Comparison of ENCODE assay signal across 8 mouse cellular contexts in the genomic region with DNA sequence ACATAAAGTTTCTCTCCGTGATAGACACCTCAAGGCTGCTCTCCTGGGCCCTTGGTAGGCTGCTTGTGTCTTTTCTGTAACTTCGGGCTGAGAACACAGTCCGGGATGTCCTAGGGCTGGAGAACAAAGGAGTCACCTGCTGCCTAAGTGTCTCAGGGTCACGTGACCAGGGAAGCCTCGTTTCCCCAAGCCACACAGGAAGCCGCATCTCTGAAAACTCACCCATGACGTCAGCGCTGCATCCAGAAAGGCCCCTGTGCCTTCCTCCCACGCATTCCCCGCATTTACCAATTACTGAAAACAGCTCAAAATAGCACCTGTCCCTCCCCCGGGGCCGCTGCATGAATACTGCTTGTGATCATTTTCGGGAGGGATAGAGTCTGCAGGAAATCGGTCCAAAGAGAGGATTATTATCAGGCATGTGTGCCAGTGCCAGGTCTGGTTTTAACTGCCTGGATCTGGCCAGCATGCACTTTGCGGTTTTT.
A peak's percentile ranks its signal among the peaks of the same experiment; 100 is the strongest.
DNase-seq lines count a peak whose midpoint lies in the region; ATAC-seq and TF ChIP-seq lines count a peak whose summit lies in the region.

No protein-coding gene starts in this region.

- no peaks in the 10 kb centered on the region for H3K4me1 ChIP-seq in lung, embryonic 14.5 days (ENCODE audit: insufficient read depth)
- H3K4me1 ChIP-seq in forebrain, embryonic 16.5 days (replicated peaks; ENCODE audit: control insufficient read depth, insufficient read depth, low read length) = peaks cover 13% of the 10 kb centered on the region
- peaks cover 10% of the 10 kb centered on the region for H3K4me1 ChIP-seq in hindbrain, embryonic 16.5 days (ENCODE audit: control insufficient read depth, insufficient read depth, low read depth, low read length)
- peaks cover 4% of the 10 kb centered on the region; the same call in 1 of the 2 replicates for H3K4me1 ChIP-seq in limb, embryonic 14.5 days (ENCODE audit: control insufficient read depth, insufficient read depth, low read length)

- DNase-seq in lung, embryonic 14.5 days = peak; percentile 13
- DNase-seq in lung, adult 18-20 months = no peak
- DNase-seq in brain, embryonic 14.5 days (ENCODE audit: low read depth) = peak; percentile 80
- peak; percentile 26 for DNase-seq in limb, embryonic 14.5 days (ENCODE audit: low spot score)
- peak; percentile 18 for DNase-seq in skeletal muscle tissue, adult 2 months (ENCODE audit: low read depth, low spot score)
- no peak for DNase-seq in urinary bladder, postnatal 36 days (ENCODE audit: low spot score in 2 of 2)

- no peak overlapping the region for H3K9ac ChIP-seq in lung, embryonic 14.5 days
- H3K9ac ChIP-seq in forebrain, embryonic 16.5 days (replicated peaks; ENCODE audit: low read depth, low read length) = no peak overlapping the region
- 0 out of 2 replicates have a peak overlapping the region, but pooled peaks have one; percentile 26 for H3K9ac ChIP-seq in hindbrain, embryonic 16.5 days (ENCODE audit: low read depth, low read length)
- H3K9ac ChIP-seq in limb, embryonic 14.5 days (ENCODE audit: low read depth, low read length, severe bottlenecking) = no peak overlapping the region

- H3K9me3 ChIP-seq in lung, embryonic 14.5 days (ENCODE audit: low read depth, low read length) = no peaks in the 10 kb centered on the region
- H3K9me3 ChIP-seq in forebrain, embryonic 16.5 days (ENCODE audit: control insufficient read depth, low read length) = no peaks in the 10 kb centered on the region
- H3K9me3 ChIP-seq in hindbrain, embryonic 16.5 days (ENCODE audit: control insufficient read depth, low read length) = no peaks in the 10 kb centered on the region
- no peaks in the 10 kb centered on the region for H3K9me3 ChIP-seq in limb, embryonic 14.5 days (ENCODE audit: control insufficient read depth, low read length)

- H3K36me3 ChIP-seq in lung, embryonic 14.5 days (ENCODE audit: insufficient read depth) = no peaks in the 10 kb centered on the region
- H3K36me3 ChIP-seq in forebrain, embryonic 16.5 days (ENCODE audit: control insufficient read depth, insufficient read depth) = no peaks in the 10 kb centered on the region
- no peaks in the 10 kb centered on the region for H3K36me3 ChIP-seq in hindbrain, embryonic 16.5 days (ENCODE audit: control insufficient read depth, insufficient read depth, low read length)
- no peaks in the 10 kb centered on the region for H3K36me3 ChIP-seq in limb, embryonic 14.5 days (ENCODE audit: control insufficient read depth, insufficient read depth, low read length)

- no peak overlapping the region for H3K27ac ChIP-seq in lung, embryonic 14.5 days (ENCODE audit: low read depth)
- no peak overlapping the region for H3K27ac ChIP-seq in forebrain, embryonic 16.5 days (ENCODE audit: low read length)
- H3K27ac ChIP-seq in hindbrain, embryonic 16.5 days (ENCODE audit: low read depth, low read length) = no peak overlapping the region
- H3K27ac ChIP-seq in limb, embryonic 14.5 days (replicated peaks; ENCODE audit: low read depth, low read length) = no peak overlapping the region

- ATAC-seq in lung, embryonic 14.5 days (ENCODE audit: insufficient read depth) = no peak
- peak; percentile 43; the same call in 1 of the 2 replicates for ATAC-seq in forebrain, embryonic 16.5 days
- ATAC-seq in hindbrain, embryonic 16.5 days = peak; percentile 61
- ATAC-seq in limb, embryonic 14.5 days (ENCODE audit: low FRiP score, low read depth) = peak; percentile 19; the same call in 1 of the 2 replicates

- TF ChIP-seq POLR2A in brain, embryonic 14.5 days (IDR thresholded peaks at IDR 0.05; ENCODE audit: borderline replicate concordance, extremely low read depth, insufficient read depth, insufficient read length, poor library complexity, severe bottlenecking) = no peak
- no peak for TF ChIP-seq POLR2A in limb, embryonic 14.5 days (IDR thresholded peaks at IDR 0.05; ENCODE audit: borderline replicate concordance, extremely low read depth, insufficient read depth, insufficient read length)

- TF ChIP-seq CTCF in lung, embryonic 14.5 days (IDR thresholded peaks at IDR 0.05; ENCODE audit: low read depth) = no peak
- no peak for TF ChIP-seq CTCF in brain, embryonic 14.5 days (IDR thresholded peaks at IDR 0.05; ENCODE audit: borderline replicate concordance, extremely low read depth, insufficient read depth, insufficient read length)

- H3K4me3 ChIP-seq in lung, embryonic 14.5 days (ENCODE audit: low read depth, low read length) = no peak overlapping the region
- no peak overlapping the region for H3K4me3 ChIP-seq in forebrain, embryonic 16.5 days (replicated peaks; ENCODE audit: low read length)
- H3K4me3 ChIP-seq in hindbrain, embryonic 16.5 days (ENCODE audit: low read length) = no peak overlapping the region
- H3K4me3 ChIP-seq in limb, embryonic 14.5 days (replicated peaks; ENCODE audit: low read length) = no peak overlapping the region

- no peak overlapping the region for H3K4me2 ChIP-seq in lung, embryonic 14.5 days
- H3K4me2 ChIP-seq in forebrain, embryonic 16.5 days (ENCODE audit: low read length) = peak overlapping the region; percentile 36
- peak overlapping the region; percentile 18 for H3K4me2 ChIP-seq in hindbrain, embryonic 16.5 days (ENCODE audit: low read length)
- no peak overlapping the region for H3K4me2 ChIP-seq in limb, embryonic 14.5 days (replicated peaks; ENCODE audit: low read depth, low read length, severe bottlenecking)

- no peaks in the 10 kb centered on the region for H3K27me3 ChIP-seq in lung, embryonic 14.5 days (ENCODE audit: insufficient read depth, low read length)
- no peaks in the 10 kb centered on the region for H3K27me3 ChIP-seq in forebrain, embryonic 16.5 days (replicated peaks; ENCODE audit: control insufficient read depth, insufficient read depth, low read length)
- H3K27me3 ChIP-seq in hindbrain, embryonic 16.5 days (replicated peaks; ENCODE audit: control insufficient read depth, insufficient read depth, low read length) = no peaks in the 10 kb centered on the region
- no peaks in the 10 kb centered on the region for H3K27me3 ChIP-seq in limb, embryonic 14.5 days (ENCODE audit: control insufficient read depth, insufficient read depth, low read length)

- 42% methylated on average over 15 of the region's 15 CpGs for WGBS in lung, embryonic 14.5 days
- WGBS in forebrain, embryonic 16.5 days = 25% methylated on average over 15 of the region's 15 CpGs
- WGBS in hindbrain, embryonic 16.5 days = 33% methylated on average over 15 of the region's 15 CpGs
- WGBS in limb, embryonic 14.5 days = 31% methylated on average over 15 of the region's 15 CpGs

Comparison
In these comparisons a context has a peak if more than half of its experiments do, and no peak if none do; other contexts are left out.
1. DNase-seq: peak in lung, embryonic 14.5 days (single experiment), brain, embryonic 14.5 days (single experiment), limb, embryonic 14.5 days (single experiment) and skeletal muscle tissue, adult 2 months (single experiment); none in lung, adult 18-20 months (0 of 2) and urinary bladder, postnatal 36 days (0 of 2).
2. H3K4me2 ChIP-seq: peak in forebrain, embryonic 16.5 days (single experiment) and hindbrain, embryonic 16.5 days (single experiment); none in lung, embryonic 14.5 days (single experiment) and limb, embryonic 14.5 days (single experiment).